Mouse (Mus musculus) olfactory bulb, adult 2 months (tissue): ENCODE data around the gene Znfx1.

Experiments used
- CTCF ChIP-seq: fragments of 200-500 bp; IDR thresholded peaks from 2 replicates; pipeline ENCODE4 v1.5.1; 2012; ENCODE audit warnings: low read depth, mild to moderate bottlenecking, low read length, moderate library complexity; ENCODE audit not compliant: insufficient read depth
- POLR2A ChIP-seq: fragments of 200-500 bp; IDR thresholded peaks from 2 replicates; pipeline ENCODE4 v1.6.1; 2012; ENCODE audit warnings: mild to moderate bottlenecking, low read depth, low read length, moderate library complexity; ENCODE audit not compliant: insufficient read depth

GRCm38 (mm10) chr2:167074587-167074986 is 11.8 kb upstream of the Znfx1 start:
- no peak for TF ChIP-seq CTCF
- no peak for TF ChIP-seq POLR2A
